Mouse (Mus musculus) embryo, embryonic 9.5 days (tissue): Measurements from ENCODE around the gene Tusc1.

Experiments
- DNase-seq: peaks from one replicate; pipeline ENCODE4 v3.0.0-alpha.2; 2017; ENCODE audit errors: extremely low spot score

The Tusc1 gene

GRCm38 (mm10) chr4:93335118-93336003 lies at the start of gene Tusc1:
TSS of gene Tusc1 (minus strand) at chr4:93335511.
- peak; percentile 77 for DNase-seq

- no peak for DNase-seq
These were observed 17.6 kb upstream of the Tusc1 start for GRCm38 (mm10) chr4:93352930-93353329.

- DNase-seq = no peak
These were observed 9.0 kb upstream of the Tusc1 start for GRCm38 (mm10) chr4:93344357-93344756.

- no peak for DNase-seq
These were observed 6.3 kb upstream of the Tusc1 start for GRCm38 (mm10) chr4:93341568-93341967.

- no peak for DNase-seq
These were observed 2.7 kb upstream of the Tusc1 start for GRCm38 (mm10) chr4:93337977-93338376.

- peak; percentile 86 for DNase-seq
These were observed 634 bp downstream of the Tusc1 start for GRCm38 (mm10) chr4:93334636-93335117.

GRCm38 (mm10) chr4:93307486-93307885 lies 27.8 kb downstream of the Tusc1 start:
- no peak for DNase-seq

GRCm38 (mm10) chr4:93286065-93286464 lies 49.2 kb downstream of the Tusc1 start:
- DNase-seq = no peak
